Mouse (Mus musculus): ENCODE measurements at regions not wholly inside any gene's neighbourhood (a gene's known extent, or its start where the extent isn't known, plus 50 kb on each side); places are given as distances from the start of the nearest gene placed in this dataset.

DNA sequence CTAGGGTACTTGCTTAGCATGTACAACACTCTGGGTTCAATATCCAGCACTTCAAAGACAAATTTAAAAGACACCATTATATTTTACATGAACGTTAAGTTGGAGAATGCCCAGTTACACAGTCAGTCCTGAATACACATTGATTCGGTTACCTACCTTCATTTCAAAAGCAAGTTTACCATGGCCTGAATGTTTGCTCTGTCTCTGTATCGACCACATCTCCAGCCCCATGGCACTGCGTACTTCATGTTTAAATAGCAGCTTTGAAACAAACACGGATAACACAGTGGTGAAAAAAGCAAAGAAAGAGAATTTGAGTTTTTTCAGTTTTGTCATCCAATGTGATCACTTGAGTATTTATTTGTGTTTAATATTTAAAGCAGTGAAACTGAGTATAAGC, 254.1 kb upstream of the Plxna2 start:
- Histone ChIP-seq H3K4me1 (ENCODE audit: control insufficient read depth, insufficient read depth, low read length) (no peaks in the 10 kb centered on the region), H3K36me3 (ENCODE audit: control insufficient read depth, insufficient read depth, low read length) (no peaks in the 10 kb centered on the region), H3K4me2 (ENCODE audit: low read length) (no peak overlapping the region), H3K9me3 (replicated peaks; ENCODE audit: control insufficient read depth, low read length, poor library complexity, severe bottlenecking) (no peaks in the 10 kb centered on the region), H3K9ac (ENCODE audit: low read depth, low read length) (no peak overlapping the region), H3K4me3 (ENCODE audit: low read depth, low read length) (no peak overlapping the region), H3K27ac (ENCODE audit: low read length) (no peak overlapping the region), H3K27me3 (ENCODE audit: control insufficient read depth, insufficient read depth, low read depth, low read length) (no peaks in the 10 kb centered on the region)
- no peak for ATAC-seq
- WGBS: 82% methylated on average over 5 of the region's 5 CpGs

DNA sequence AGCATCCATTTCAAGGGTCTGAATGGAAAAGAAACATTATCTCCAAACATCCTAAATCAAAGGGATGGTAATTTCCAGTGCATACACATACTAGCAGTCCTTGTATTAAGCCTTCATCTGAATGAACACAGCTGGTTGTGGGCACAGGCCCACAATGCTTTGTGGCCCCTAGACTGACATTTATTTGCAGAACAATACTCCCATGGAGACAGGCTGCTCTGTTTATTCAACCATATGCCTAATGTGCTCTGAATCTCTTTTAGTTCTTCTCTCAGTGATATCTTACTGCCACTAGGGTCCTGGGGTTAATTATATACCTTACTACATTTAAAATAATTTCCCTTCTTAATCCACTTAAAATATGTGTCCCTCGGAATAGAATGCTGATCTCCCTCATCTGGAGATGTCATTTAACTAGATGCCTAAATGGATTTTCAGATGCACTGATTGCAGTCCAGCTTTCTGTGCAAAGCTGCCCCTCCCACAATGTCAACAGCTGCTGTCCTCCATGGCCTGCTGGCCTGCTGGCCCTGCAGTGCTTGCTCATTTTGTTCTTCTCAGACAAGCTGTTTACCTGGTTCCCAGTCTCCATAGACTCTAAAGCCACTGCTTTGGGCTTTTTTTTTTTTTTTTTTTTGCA, 254.8 kb upstream of the Plxna2 start:
- H3K36me3 ChIP-seq (ENCODE audit: control insufficient read depth, insufficient read depth, low read length): no peaks in the 10 kb centered on the region
- no peaks in the 10 kb centered on the region for H3K27me3 ChIP-seq (ENCODE audit: control insufficient read depth, insufficient read depth, low read depth, low read length)
- WGBS: 16% methylated on average over 1 of the region's 1 CpGs
- no peaks in the 10 kb centered on the region for H3K4me1 ChIP-seq (ENCODE audit: control insufficient read depth, insufficient read depth, low read length)
- no peak overlapping the region for H3K4me2 ChIP-seq (ENCODE audit: low read length)
- H3K9ac ChIP-seq (ENCODE audit: low read depth, low read length): no peak overlapping the region
- no peak overlapping the region for H3K27ac ChIP-seq (ENCODE audit: low read length)
- no peak overlapping the region for H3K4me3 ChIP-seq (ENCODE audit: low read depth, low read length)
- no peaks in the 10 kb centered on the region for H3K9me3 ChIP-seq (replicated peaks; ENCODE audit: control insufficient read depth, low read length, poor library complexity, severe bottlenecking)
- ATAC-seq: no peak

DNA sequence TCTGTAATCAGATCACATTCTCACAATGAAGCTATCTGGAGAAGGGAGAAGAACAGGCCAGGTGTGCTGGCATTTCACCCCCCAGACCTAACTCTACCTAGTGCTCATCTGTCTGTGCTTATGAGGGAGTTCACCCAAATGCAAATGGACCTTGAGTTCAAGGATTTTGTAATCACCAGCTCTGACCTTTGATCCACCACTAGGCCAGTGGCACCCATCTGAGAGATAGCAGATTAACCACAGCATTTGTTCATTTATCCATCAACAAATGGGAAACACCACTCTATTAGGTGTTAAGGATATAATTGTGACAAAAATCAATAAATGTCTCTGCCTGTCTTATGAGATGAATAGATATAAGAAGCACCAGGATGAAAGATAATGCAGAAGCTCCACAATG, 255.7 kb upstream of the Plxna2 start:
- no peak for ATAC-seq
- Histone ChIP-seq H3K4me1 (ENCODE audit: control insufficient read depth, insufficient read depth, low read length) (no peaks in the 10 kb centered on the region), H3K9ac (ENCODE audit: low read depth, low read length) (no peak overlapping the region), H3K4me3 (ENCODE audit: low read depth, low read length) (no peak overlapping the region), H3K36me3 (ENCODE audit: control insufficient read depth, insufficient read depth, low read length) (no peaks in the 10 kb centered on the region), H3K27me3 (ENCODE audit: control insufficient read depth, insufficient read depth, low read depth, low read length) (no peaks in the 10 kb centered on the region), H3K9me3 (replicated peaks; ENCODE audit: control insufficient read depth, low read length, poor library complexity, severe bottlenecking) (no peaks in the 10 kb centered on the region), H3K27ac (ENCODE audit: low read length) (no peak overlapping the region), H3K4me2 (ENCODE audit: low read length) (no peak overlapping the region)

DNA sequence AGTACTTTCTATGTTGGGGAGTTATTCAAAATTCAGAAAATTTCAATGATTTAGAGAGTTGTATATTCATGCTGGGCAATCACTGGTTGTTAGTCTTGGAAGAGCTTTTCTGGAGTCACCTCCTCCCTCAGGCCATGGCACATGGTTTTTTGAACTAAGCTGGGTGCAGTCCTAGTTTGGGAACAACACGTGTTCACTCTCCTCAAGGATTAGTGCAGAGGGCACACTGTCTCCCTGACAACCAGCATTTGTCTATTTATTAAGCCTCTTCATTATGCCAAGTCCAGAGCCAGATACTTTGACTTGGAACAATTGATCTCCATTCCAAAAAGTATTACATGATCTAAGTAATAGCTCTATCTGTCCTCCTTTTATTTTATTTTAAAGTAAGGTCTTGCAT, 256.7 kb upstream of the Plxna2 start:
- no peak overlapping the region for H3K9ac ChIP-seq (ENCODE audit: low read depth, low read length)
- H3K9me3 ChIP-seq (replicated peaks; ENCODE audit: control insufficient read depth, low read length, poor library complexity, severe bottlenecking): no peaks in the 10 kb centered on the region
- H3K27ac ChIP-seq (ENCODE audit: low read length): no peak overlapping the region
- no peak overlapping the region for H3K4me3 ChIP-seq (ENCODE audit: low read depth, low read length)
- no peaks in the 10 kb centered on the region for H3K4me1 ChIP-seq (ENCODE audit: control insufficient read depth, insufficient read depth, low read length)
- 3% methylated on average over 1 of the region's 1 CpGs for WGBS
- no peak overlapping the region for H3K4me2 ChIP-seq (ENCODE audit: low read length)
- H3K36me3 ChIP-seq (ENCODE audit: control insufficient read depth, insufficient read depth, low read length): no peaks in the 10 kb centered on the region
- ATAC-seq: no peak
- H3K27me3 ChIP-seq (ENCODE audit: control insufficient read depth, insufficient read depth, low read depth, low read length): no peaks in the 10 kb centered on the region

DNA sequence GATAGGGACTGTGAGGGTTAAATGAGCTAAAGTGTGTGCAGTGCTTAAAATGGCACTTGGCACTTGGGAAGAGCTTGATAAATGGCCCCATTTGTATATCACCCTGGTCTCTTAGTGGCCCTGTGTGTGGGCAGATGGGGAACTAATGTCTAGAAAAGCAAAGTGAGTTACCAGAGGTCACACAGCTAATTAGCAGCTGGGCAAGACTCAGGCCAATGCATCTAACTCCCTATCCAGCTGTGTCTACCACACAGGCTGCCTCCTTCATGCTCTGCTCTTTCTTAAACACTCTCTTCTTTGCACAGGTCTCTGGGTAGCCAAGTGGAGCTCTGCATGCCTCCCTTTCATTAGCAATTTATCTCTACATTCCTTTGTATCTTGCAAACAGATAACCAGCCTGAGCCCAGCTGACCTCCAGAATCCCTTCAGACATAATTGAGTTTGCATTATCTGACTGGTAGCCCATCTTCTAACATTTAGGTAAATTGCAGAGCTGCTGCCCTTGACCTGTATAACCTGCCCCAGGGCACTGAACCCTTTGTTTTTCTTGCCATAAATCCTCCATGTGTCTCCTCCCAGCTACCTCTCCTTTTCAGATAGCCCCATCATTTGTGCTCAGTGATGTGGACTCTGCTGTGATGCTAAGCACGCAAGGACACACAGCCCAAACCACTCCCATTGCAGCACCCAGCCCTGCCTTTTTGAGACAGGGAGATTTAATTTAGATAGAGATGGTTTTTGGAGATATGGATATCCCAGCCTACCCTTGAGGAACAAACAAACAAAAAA, 263.5 kb upstream of the Plxna2 start:
- Histone ChIP-seq H3K9me3 (replicated peaks; ENCODE audit: control insufficient read depth, low read length, poor library complexity, severe bottlenecking) (no peaks in the 10 kb centered on the region), H3K36me3 (ENCODE audit: control insufficient read depth, insufficient read depth, low read length) (no peaks in the 10 kb centered on the region), H3K4me1 (ENCODE audit: control insufficient read depth, insufficient read depth, low read length) (no peaks in the 10 kb centered on the region), H3K9ac (ENCODE audit: low read depth, low read length) (no peak overlapping the region), H3K4me3 (ENCODE audit: low read depth, low read length) (no peak overlapping the region), H3K4me2 (ENCODE audit: low read length) (no peak overlapping the region), H3K27me3 (ENCODE audit: control insufficient read depth, insufficient read depth, low read depth, low read length) (no peaks in the 10 kb centered on the region), H3K27ac (ENCODE audit: low read length) (no peak overlapping the region)
- ATAC-seq: no peak
- 65% methylated on average over 1 of the region's 1 CpGs for WGBS

DNA sequence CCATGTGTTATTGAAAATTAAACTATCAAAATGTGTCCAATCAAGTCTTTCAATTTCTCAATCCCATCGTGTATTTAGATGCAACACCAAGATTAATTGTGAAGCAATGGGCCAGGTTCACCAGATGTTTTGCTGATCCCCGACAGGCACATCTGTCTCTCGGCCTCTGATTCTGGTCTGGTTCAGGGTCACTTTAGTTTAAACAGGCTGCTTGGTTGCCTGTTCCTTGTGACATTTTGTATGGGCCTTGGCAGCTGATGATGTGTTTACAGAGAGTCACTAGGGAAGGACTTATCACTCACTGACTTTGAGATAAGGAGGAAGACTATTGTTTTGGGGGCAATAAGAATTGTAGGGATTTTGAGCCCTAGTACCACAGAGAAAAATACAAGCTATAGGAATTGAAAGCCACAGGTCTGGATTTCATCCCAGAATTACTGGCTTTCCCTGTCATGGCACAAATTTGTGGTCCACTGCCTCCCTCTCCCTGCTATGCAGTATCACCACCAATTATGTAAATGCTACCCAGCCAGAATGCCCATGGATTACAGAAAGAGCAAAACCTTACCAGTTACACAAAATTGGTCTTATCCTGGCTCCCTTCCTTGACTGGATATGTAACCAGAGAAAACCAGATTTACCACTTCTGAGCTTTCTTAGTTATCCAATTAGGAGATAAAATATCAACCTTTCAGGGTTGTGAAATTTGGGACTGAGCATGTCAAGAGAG, 272.5 kb upstream of the Plxna2 start:
- no peak overlapping the region for H3K4me3 ChIP-seq (ENCODE audit: low read depth, low read length)
- H3K4me1 ChIP-seq (ENCODE audit: control insufficient read depth, insufficient read depth, low read length): peaks cover 4% of the 10 kb centered on the region; the same call in 1 of the 2 replicates
- H3K36me3 ChIP-seq (ENCODE audit: control insufficient read depth, insufficient read depth, low read length): no peaks in the 10 kb centered on the region
- no peak overlapping the region for H3K4me2 ChIP-seq (ENCODE audit: low read length)
- no peak overlapping the region for H3K9ac ChIP-seq (ENCODE audit: low read depth, low read length)
- no peak overlapping the region for H3K27ac ChIP-seq (ENCODE audit: low read length)
- no peaks in the 10 kb centered on the region for H3K27me3 ChIP-seq (ENCODE audit: control insufficient read depth, insufficient read depth, low read depth, low read length)
- ATAC-seq: no peak
- no peaks in the 10 kb centered on the region for H3K9me3 ChIP-seq (replicated peaks; ENCODE audit: control insufficient read depth, low read length, poor library complexity, severe bottlenecking)
- WGBS: 76% methylated on average over 3 of the region's 3 CpGs

DNA sequence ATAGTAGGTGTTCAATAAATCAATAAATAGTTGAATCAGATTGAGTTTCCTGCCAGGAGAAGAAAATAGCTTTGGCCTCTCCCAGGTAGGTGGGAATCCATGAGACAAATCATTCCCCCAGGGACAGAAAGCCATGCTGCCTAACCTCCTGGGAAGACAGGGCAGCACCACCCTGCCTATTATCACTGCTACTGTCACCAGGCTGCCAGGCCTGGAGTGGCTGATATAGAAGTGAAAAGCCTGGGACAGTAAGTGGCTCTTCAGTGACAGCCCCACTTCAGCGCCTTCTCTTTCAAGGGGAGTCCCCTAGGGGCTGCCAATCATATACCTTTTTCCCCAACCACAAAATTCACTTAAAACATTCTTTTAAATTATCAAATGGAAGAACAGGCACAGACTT, 275.4 kb upstream of the Plxna2 start:
- Histone ChIP-seq H3K9me3 (replicated peaks; ENCODE audit: control insufficient read depth, low read length, poor library complexity, severe bottlenecking) (no peaks in the 10 kb centered on the region), H3K4me1 (ENCODE audit: control insufficient read depth, insufficient read depth, low read length) (peaks cover 4% of the 10 kb centered on the region; the same call in 1 of the 2 replicates), H3K4me2 (ENCODE audit: low read length) (no peak overlapping the region), H3K4me3 (ENCODE audit: low read depth, low read length) (no peak overlapping the region), H3K27ac (ENCODE audit: low read length) (no peak overlapping the region), H3K36me3 (ENCODE audit: control insufficient read depth, insufficient read depth, low read length) (no peaks in the 10 kb centered on the region), H3K9ac (ENCODE audit: low read depth, low read length) (no peak overlapping the region), H3K27me3 (ENCODE audit: control insufficient read depth, insufficient read depth, low read depth, low read length) (no peaks in the 10 kb centered on the region)
- ATAC-seq: no peak
- WGBS: 62% methylated on average over 1 of the region's 1 CpGs

DNA sequence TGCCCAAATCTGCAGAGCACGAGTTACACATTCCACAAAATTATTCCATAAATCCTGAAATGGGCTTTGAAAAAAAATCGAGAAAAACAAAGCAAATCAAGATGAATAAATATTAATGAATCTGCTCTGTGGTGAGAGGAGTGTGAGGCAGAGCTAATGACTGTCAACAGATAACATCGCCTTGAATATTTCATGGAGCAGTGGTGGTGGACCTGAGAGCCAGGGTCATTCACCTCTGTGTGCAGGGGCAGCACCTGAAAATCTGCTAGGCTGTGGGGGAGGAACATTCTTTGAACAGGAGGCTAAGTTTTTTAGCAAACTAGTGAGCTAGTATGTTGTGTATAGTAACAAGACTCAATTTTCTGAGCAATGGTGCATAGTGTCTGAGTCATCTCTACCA, 276.3 kb upstream of the Plxna2 start:
- Histone ChIP-seq H3K4me3 (ENCODE audit: low read depth, low read length) (no peak overlapping the region), H3K9ac (ENCODE audit: low read depth, low read length) (no peak overlapping the region), H3K27me3 (ENCODE audit: control insufficient read depth, insufficient read depth, low read depth, low read length) (no peaks in the 10 kb centered on the region), H3K9me3 (replicated peaks; ENCODE audit: control insufficient read depth, low read length, poor library complexity, severe bottlenecking) (no peaks in the 10 kb centered on the region), H3K27ac (ENCODE audit: low read length) (no peak overlapping the region), H3K36me3 (ENCODE audit: control insufficient read depth, insufficient read depth, low read length) (no peaks in the 10 kb centered on the region), H3K4me1 (ENCODE audit: control insufficient read depth, insufficient read depth, low read length) (peaks cover 4% of the 10 kb centered on the region; the same call in 1 of the 2 replicates), H3K4me2 (ENCODE audit: low read length) (no peak overlapping the region)
- peak; percentile 32; the same call in 1 of the 2 replicates for ATAC-seq
- WGBS: 31% methylated on average over 3 of the region's 3 CpGs

Measured in midbrain, embryonic 16.5 days (tissue).